Mouse (Mus musculus) thymus, adult 2 months (tissue): ENCODE results near the gene Zfp985.
"Not testable (repeated sequence)": the region's sequence is repeated elsewhere in the genome, so short reads cannot be mapped to it uniquely, and the experiment has no call there.

Experiments used
- CTCF ChIP-seq: fragments of 200-500 bp; IDR thresholded peaks from 2 replicates; pipeline ENCODE4 v1.5.1; 2012; ENCODE audit warnings: mild to moderate bottlenecking, control low read depth, low read length, moderate library complexity, borderline replicate concordance; ENCODE audit not compliant: control insufficient read depth, poor library complexity, insufficient read depth; ENCODE audit errors: extremely low read depth
- POLR2A ChIP-seq: fragments of 200-500 bp; IDR thresholded peaks from 2 replicates; pipeline ENCODE4 v1.6.1; 2012; ENCODE audit warnings: mild to moderate bottlenecking, low read length, control low read depth, moderate library complexity; ENCODE audit not compliant: control insufficient read depth, poor library complexity, insufficient read depth; ENCODE audit errors: extremely low read depth

DNA sequence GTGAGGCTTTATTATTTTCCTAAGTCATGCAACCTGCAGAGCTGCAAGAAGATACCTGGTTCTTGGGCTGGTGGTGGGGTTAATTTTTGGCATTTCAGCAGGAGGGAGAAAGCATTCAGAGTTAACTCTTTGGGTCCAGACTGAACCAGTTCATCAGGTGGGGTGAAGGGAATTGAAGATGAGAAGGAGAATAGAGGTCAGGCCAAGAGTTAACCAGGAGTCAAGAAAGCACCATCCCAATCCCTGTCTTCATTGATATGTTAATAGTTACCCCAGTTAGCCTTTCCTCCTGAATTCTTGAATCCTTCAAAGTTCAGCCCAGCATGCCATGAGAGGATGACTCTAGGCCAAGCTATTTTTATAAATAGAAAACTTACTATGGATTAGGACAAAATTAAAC is 4.9 kb downstream of the Zfp985 start:
- not testable (repeated sequence) for TF ChIP-seq POLR2A, CTCF
